Mouse (Mus musculus): ENCODE results near the gene Lce1a2.

The Lce1a2 gene

DNA sequence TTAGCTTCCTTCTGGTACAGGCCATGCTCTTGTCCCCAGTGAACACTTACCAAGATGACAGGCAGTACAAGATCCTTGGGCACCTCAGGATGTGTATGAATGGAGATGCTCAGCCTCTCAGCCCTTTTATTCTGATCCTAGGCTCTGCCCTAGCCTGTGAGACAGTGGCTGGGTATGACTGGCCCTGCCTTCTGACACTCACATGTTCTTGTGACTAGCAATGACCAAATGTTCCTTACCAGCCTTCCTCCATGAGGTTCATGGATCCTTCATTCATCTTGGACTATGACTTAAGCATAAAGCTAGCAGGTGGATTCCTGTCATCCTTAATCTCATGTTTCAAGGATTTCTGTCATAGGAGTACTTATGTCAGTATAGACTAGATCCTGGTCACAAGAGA lies at the start of gene Lce1a2:
Lce1a2 (minus strand) TSS at position 101 of the 400 bp plus-strand sequence.
- no peak for DNase-seq

DNA sequence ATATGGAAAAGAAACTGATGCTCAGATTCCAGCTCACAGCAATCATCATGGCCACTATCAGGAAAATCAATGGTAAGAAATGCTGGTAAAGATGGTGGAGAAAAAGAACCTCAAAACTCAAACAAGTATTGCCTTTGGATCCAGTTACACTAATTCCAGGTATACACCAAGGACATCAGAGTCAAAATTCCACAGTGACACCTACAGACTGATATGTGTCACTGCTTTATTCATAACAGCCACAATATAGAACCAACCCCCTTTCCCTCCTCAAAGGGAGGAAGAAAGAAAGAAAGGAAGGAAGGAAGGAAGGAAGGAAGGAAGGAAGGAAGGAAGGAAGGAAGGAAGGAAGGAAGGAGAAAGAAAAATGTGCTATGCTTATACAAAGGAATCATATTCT lies 45.0 kb upstream of the Lce1a2 start:
- no peak for DNase-seq

DNA sequence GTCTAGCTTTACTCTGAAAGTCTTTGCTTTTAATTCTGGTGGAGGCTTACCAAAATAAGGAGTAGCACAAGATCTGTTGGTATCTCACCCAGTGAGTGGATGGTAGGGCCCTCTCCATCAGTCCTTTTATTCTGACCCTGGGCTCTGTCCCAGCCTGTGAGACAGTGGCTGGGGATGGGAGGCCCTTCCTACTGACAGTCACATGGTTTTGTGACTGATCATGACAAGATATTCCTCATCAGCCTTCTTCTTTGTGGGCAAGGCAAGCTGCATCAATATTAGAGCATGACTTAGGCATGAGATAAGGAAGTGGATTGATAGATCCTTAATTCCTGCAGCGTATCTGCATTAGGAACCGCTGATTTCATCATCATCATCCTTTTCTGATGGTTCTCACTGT lies 38.9 kb upstream of the Lce1a2 start, which contains the start of gene Lce1e:
Lce1e (minus strand) TSS at position 101 of the 400 bp plus-strand sequence.
- no peak for DNase-seq

DNA sequence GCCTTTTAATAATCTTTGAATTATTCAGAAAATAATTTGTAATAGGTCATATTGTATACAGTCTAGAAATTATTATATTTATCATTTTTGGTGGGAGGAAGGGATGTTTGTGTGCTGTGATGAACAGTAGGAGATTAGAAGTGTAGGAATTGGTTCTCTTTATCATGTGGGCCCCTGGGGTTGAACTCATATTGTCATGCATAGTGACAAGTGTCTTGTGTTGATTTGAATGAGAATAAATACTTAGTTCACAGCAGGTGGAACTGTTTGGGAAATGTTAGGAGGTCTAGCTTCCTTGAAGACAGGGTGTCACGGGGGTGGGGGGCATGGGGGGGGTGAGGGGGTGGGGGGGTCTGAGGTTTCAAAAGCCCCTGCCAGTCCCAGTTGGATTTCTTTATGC lies 24.5 kb upstream of the Lce1a2 start:
- DNase-seq = no peak

DNA sequence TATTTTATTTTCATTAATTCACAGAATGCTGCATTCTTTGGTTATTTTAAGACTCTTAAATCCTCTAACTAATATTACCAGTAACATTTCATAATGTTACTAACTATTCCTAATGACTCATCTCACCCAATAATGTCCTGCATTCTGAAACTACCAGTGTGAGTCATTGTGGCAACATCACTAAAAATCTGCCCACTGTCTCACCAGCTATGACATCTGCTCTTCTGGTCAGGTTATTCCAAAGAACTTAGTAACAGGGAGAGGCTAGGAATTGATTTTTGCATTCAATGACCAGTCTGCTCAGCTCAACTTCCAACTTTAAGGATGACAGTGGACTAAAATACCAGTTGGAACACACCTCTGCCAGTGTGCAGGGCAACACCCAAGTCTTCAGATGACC lies 21.6 kb upstream of the Lce1a2 start:
- no peak for DNase-seq

DNA sequence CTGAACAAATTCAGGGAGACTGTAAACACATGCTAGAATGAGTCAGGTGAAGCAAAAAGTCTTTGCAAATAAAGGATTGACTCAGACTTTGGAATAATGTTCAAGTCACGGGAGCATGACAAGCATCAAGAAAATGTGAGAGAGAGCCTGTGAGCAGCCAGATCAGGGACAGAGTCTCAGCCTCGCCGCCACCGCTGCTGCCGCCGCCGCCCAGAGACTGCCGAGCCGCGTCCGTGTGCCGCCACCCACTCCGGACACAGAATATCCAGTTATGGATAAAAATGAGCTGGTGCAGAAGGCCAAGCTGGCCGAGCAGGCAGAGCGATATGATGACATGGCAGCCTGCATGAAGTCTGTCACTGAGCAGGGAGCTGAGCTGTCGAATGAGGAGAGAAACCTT lies 19.0 kb upstream of the Lce1a2 start:
- peak; percentile 8 for DNase-seq

DNA sequence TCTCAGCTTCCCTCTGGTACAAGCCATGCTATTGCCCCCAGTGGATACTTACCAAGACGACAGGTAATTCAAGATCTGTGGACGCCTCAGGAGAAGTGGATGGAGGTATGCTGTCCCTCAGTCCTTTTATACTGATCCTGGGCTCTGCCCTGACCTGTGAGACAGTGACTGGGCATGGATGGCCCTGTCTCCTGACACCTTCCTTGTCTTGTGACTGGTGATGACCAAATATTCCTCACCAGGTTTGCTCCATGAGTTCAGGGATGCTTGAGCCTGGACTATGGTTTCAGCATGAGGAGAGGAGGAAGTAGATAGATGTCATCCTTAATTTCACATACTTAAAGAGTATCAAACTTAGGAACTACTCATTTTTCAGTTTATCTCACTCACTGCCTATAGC lies 17.0 kb upstream of the Lce1a2 start, which contains the start of gene Lce1d:
Lce1d (minus strand) TSS at position 101 of the 400 bp plus-strand sequence.
- no peak for DNase-seq

DNA sequence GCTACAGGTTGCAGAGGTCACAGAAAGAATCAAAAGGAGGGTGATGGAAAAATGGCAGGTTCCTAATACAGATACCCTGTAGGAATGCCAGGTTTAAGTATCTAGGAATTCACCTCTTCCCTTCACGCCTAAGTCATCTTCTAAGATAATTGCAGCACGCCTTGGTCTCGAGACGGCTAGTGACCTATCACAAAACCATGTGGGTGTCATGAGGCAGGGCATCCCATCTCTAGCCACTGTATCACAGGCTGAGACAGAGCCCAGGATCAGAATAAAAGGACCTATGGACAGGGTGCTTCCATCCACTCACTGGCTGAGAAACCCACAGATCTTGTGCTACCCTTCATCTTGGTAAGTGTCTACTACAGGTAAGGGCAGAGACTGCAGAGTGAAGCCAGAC lies 8.8 kb upstream of the Lce1a2 start, which contains the start of gene Lce1c:
Lce1c (plus strand) TSS at position 301 of the 400 bp plus-strand sequence.
- no peak for DNase-seq

DNA sequence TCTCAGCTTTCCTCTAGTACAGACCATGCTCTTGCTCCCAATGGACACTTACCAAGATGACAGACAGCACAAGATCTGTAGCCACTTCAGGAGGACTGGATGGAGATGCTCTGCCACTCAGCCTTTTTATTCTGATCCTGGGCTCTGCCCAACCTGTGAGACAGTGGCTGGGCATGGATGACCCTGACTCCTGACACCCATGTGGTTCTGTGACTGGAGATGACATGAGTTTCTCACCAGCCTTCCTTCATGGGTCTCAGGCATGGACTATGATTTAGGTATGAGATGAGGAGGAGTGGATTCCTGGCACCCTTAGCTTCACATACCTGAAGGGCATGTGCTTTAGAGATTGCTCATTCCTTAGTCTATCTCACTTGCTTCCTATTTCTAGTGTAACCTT lies 13.3 kb downstream of the Lce1a2 start, which contains the start of gene Lce1b:
Lce1b (minus strand) TSS at position 101 of the 400 bp plus-strand sequence.
- no peak for DNase-seq

DNA sequence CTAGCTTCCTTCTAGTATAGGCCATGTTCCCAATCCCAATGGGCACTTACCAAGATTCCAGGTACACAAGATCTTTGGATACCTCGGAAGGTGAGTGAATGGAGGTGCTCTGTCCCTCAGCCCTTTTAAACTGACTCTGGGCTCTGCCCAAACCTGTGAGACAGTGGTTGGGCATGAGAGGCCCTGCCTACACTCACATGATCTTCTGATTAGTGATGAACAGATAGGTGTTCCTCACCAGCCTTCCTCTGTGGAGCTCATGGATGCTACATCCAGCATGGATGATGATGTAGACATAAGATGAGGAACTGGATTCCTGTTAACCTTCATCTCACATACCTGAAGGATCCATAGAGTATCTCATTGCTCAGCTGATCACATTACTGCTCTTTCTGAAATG lies 21.9 kb downstream of the Lce1a2 start, which contains the start of gene Lce1a1:
Lce1a1 (minus strand) TSS at position 101 of the 400 bp plus-strand sequence.
- no peak for DNase-seq

DNA sequence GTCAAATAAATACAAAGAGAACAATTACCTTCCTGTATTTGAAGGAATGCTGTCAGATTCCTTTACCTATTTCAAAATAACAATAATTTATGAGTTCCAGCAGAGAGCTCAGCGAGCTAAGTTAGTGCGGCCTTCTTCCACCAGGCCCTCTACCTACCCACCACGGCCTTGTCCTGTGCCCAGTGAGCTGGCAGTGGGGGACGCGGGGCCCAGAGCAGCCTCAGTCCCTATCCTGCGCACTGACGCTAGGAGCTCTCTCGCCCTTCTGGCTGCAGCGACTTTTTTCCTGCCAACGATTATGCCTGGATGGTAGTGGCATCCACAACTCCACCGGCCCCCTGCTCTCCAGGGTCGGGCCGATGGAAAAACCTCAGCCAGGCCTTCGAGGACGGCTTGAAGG lies 30.3 kb downstream of the Lce1a2 start:
- no peak for DNase-seq

DNA sequence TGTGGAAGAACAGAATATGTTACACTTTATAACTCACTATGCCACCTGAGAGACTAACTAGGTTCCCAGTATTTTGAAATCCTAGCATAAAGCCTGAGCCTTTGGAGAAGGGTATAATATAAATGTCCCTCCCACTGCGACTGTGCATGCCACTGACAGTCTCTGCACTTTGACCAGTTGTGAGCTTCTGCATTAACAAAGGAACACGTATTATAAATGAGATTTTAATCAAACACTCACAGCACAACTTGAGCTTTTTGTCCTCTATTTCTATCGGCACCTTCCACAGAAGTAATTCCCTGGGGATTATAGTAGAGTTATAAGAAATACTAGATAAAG lies 31.5 kb downstream of the Lce1a2 start:
- DNase-seq = no peak

DNA sequence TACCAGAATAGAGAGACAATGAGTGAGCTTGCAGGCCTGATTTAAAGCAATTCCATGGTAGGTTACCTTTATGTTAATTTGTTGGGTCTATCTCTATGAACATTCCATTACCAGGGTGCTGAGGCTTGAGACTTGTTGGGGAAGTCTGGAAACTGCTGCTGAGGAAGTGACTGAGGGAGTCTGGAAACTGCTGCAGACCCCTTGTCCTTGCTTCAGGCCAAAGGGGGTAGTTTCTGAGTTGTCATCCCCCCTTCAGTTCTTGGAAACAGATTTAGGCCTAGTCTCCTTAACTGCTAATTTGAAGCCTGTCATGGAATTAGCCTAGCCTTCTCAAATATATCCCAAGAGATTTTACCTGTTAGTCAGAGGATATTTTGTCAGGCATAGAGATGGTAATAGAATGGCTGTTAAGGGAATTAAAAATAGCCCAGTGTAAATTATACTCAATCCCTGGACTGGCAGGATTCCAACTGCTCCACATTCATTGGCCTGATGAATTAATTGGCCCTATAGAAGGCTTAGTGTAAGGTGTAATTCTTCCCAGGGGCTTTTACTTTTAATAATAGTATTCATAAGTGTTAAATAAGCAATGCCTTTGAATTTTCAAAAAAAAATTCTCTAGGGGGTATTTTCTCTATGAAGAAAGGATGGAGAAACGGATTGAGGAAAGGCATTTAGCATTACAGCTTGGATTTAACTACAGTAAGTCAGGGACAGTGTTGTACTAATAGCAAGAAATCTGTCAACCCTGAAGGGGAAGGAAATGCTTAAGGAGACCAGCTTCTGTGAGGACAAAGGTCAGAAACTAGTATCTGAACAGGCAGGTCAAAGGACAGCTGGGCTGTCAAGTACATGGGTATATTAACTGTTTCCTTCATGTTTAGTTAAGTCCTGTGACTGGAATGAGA lies 32.1 kb downstream of the Lce1a2 start:
- no peak for DNase-seq

DNA sequence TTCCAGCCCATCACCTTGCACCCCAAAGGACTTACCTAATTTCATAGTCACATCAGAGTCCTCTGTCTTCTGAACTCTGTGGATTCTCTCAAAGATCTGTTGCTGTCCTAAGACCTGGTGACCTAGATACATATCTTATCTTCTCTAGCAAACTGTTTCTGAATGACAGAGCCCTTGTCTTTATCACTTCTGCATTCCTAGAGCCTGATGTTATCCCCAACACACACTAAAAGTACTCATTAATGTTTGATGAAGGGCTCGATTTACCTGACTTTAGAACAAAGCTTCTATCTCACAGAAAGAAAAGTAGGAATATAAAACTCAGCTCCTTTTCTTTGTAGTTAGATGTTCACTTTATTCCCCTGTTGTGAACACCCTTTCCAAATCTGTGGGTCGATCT lies 48.6 kb downstream of the Lce1a2 start, which contains the start of gene Lce6a:
Lce6a (minus strand) TSS at position 101 of the 400 bp plus-strand sequence.
- DNase-seq = no peak

Data from lung, postnatal 14 days (tissue).